Mouse (Mus musculus): ENCODE measurements around the gene Maf. TPM values are rescaled to one million over a fixed set of nuclear protein-coding genes. Genes with fewer than 3 reads are reported as not detected.

The Maf gene
- polyA plus RNA-seq (2015; fragmentation: Nextera tagmentation; extraction: Ambion mirVana) = 14.5 and 14.8 TPM in 2 replicates

DNA sequence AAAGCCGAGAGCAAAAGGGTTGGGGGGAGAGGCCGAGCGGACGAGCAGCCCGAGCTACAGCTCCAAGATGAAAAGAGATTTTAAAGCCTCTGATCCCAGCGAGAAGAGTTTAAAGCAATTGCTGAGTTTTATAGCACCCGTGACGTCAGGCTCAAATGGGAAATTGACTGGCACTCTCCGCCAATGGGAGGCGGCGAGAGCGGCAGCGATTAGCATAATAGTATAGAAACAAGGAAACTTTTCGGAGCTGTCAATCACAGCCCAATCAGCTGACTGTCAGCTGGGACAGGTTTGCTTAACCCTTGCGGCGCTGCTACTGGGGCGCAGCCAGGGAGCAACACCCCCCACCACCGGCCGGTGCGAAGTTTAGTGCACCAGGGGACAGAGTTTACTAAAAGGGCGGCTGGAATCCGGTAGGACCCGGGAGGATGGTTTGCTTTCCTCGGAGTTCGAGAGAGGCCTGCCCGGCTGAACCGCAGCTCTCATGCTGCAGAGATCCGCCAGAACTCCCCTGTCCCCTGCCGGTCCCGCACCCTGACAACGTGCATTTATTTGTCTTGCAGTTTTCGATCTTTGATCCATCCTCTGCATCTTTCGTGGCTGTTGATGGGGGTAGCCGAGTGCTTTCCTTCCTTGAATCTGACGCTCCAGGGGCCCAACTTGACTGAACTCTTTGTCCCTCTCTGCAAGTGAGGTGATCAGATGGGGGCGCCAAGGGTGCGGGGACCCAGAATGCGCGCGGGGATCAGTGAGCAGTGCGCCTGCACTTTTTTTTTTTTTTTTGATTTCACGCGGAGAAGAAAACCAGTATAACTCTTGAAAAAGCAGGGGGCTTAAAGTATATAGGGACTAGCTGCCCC, at the start of gene Maf:
TSS of gene Maf (minus strand) at position 64 of the 860 bp plus-strand sequence.
- no peaks in the 10 kb centered on the region for H3K9me3 ChIP-seq (replicated peaks; ENCODE audit: low read length)
- H3K27me3 ChIP-seq (ENCODE audit: insufficient read depth, low read length) = no peaks in the 10 kb centered on the region
- H3K36me3 ChIP-seq (ENCODE audit: insufficient read depth, low read length) = no peaks in the 10 kb centered on the region
- under 1% methylated on average over 43 of the region's 43 CpGs for WGBS
- peak within 1 kb of the TSS; percentile 92 for H3K27ac ChIP-seq
- H3K4me3 ChIP-seq (replicated peaks; ENCODE audit: low read depth, low read length) = peak within 1 kb of the TSS; percentile 77
- no peaks in the 10 kb centered on the region; the same call in 1 of the 2 replicates for H3K4me1 ChIP-seq (replicated peaks; ENCODE audit: insufficient read depth, low read length)
- peak within 1 kb of the TSS; percentile 78 for H3K9ac ChIP-seq (ENCODE audit: low read depth, low read length)
- ATAC-seq (replicated peaks; ENCODE audit: low FRiP score, low read depth) (peak; percentile 81), DNase-seq (ENCODE audit: low spot score) (peak; percentile 97)
- no peak for TF ChIP-seq CTCF (IDR thresholded peaks at IDR 0.05; ENCODE audit: low read depth)
- H3K4me2 ChIP-seq (ENCODE audit: low read length) = peak within 1 kb of the TSS; percentile 86

DNA sequence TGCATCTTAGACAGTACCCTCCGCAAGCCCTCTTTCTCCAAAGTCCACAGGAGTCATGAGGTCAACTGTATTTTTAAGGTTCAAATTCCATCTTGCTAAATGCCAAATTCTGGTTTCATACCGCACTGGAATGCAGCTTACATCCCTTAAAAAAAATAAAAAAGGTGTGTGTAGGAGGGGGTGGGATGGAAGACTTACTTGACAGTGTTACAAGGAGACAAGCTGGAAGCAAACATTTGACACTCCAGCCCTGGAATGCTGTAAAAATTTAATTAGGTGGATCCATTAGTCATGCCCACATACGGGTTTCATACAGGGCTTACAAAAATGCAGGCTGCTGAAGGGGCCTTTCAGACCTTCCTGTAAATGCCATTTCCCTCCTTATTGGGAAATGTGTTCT, 49.4 kb upstream of the Maf start:
- Histone ChIP-seq H3K4me1 (replicated peaks; ENCODE audit: insufficient read depth, low read length) (no peaks in the 10 kb centered on the region), H3K27me3 (ENCODE audit: insufficient read depth, low read length) (no peaks in the 10 kb centered on the region), H3K36me3 (ENCODE audit: insufficient read depth, low read length) (no peaks in the 10 kb centered on the region), H3K4me3 (replicated peaks; ENCODE audit: low read depth, low read length) (no peak overlapping the region), H3K9ac (ENCODE audit: low read depth, low read length) (no peak overlapping the region), H3K27ac (no peak overlapping the region), H3K9me3 (replicated peaks; ENCODE audit: low read length) (no peaks in the 10 kb centered on the region), H3K4me2 (ENCODE audit: low read length) (no peak overlapping the region)
- TF ChIP-seq CTCF (IDR thresholded peaks at IDR 0.05; ENCODE audit: low read depth) = no peak
- DNase-seq (ENCODE audit: low spot score) = peak; percentile 48
- no peak; the same call in 1 of the 2 replicates for ATAC-seq (replicated peaks; ENCODE audit: low FRiP score, low read depth)
- WGBS = 37% methylated on average over 3 of the region's 3 CpGs

GRCm38 (mm10) chr8:115756027-115756426, 48.4 kb upstream of the Maf start:
- no peak overlapping the region for H3K27ac ChIP-seq
- no peaks in the 10 kb centered on the region for H3K4me1 ChIP-seq (replicated peaks; ENCODE audit: insufficient read depth, low read length)
- H3K4me3 ChIP-seq (replicated peaks; ENCODE audit: low read depth, low read length) = no peak overlapping the region
- no peaks in the 10 kb centered on the region for H3K36me3 ChIP-seq (ENCODE audit: insufficient read depth, low read length)
- ATAC-seq (replicated peaks; ENCODE audit: low FRiP score, low read depth) (no peak), DNase-seq (ENCODE audit: low spot score) (no peak)
- H3K4me2 ChIP-seq (ENCODE audit: low read length) = no peak overlapping the region
- no peaks in the 10 kb centered on the region for H3K27me3 ChIP-seq (ENCODE audit: insufficient read depth, low read length)
- no peak for TF ChIP-seq CTCF (IDR thresholded peaks at IDR 0.05; ENCODE audit: low read depth)
- no peak overlapping the region for H3K9ac ChIP-seq (ENCODE audit: low read depth, low read length)
- no peaks in the 10 kb centered on the region for H3K9me3 ChIP-seq (replicated peaks; ENCODE audit: low read length)
- WGBS = 90% methylated on average over 2 of the region's 2 CpGs

GRCm38 (mm10) chr8:115754694-115755093, 47.1 kb upstream of the Maf start:
- H3K9me3 ChIP-seq (replicated peaks; ENCODE audit: low read length) = no peaks in the 10 kb centered on the region
- ATAC-seq (replicated peaks; ENCODE audit: low FRiP score, low read depth) (no peak), DNase-seq (ENCODE audit: low spot score) (peak; percentile 22)
- H3K4me1 ChIP-seq (replicated peaks; ENCODE audit: insufficient read depth, low read length) = no peaks in the 10 kb centered on the region
- no peaks in the 10 kb centered on the region for H3K36me3 ChIP-seq (ENCODE audit: insufficient read depth, low read length)
- WGBS = 58% methylated on average over 2 of the region's 2 CpGs
- no peak overlapping the region for H3K9ac ChIP-seq (ENCODE audit: low read depth, low read length)
- no peak overlapping the region for H3K27ac ChIP-seq
- no peaks in the 10 kb centered on the region for H3K27me3 ChIP-seq (ENCODE audit: insufficient read depth, low read length)
- H3K4me2 ChIP-seq (ENCODE audit: low read length) = no peak overlapping the region
- H3K4me3 ChIP-seq (replicated peaks; ENCODE audit: low read depth, low read length) = no peak overlapping the region
- no peak for TF ChIP-seq CTCF (IDR thresholded peaks at IDR 0.05; ENCODE audit: low read depth)

GRCm38 (mm10) chr8:115753801-115754200, 46.2 kb upstream of the Maf start:
- Histone ChIP-seq H3K9ac (ENCODE audit: low read depth, low read length) (no peak overlapping the region), H3K4me2 (ENCODE audit: low read length) (no peak overlapping the region), H3K36me3 (ENCODE audit: insufficient read depth, low read length) (no peaks in the 10 kb centered on the region), H3K27ac (no peak overlapping the region), H3K27me3 (ENCODE audit: insufficient read depth, low read length) (no peaks in the 10 kb centered on the region), H3K9me3 (replicated peaks; ENCODE audit: low read length) (no peaks in the 10 kb centered on the region), H3K4me1 (replicated peaks; ENCODE audit: insufficient read depth, low read length) (no peaks in the 10 kb centered on the region), H3K4me3 (replicated peaks; ENCODE audit: low read depth, low read length) (no peak overlapping the region)
- ATAC-seq (replicated peaks; ENCODE audit: low FRiP score, low read depth) (no peak), DNase-seq (ENCODE audit: low spot score) (no peak)
- no peak for TF ChIP-seq CTCF (IDR thresholded peaks at IDR 0.05; ENCODE audit: low read depth)
- WGBS = 66% methylated on average over 8 of the region's 8 CpGs

DNA sequence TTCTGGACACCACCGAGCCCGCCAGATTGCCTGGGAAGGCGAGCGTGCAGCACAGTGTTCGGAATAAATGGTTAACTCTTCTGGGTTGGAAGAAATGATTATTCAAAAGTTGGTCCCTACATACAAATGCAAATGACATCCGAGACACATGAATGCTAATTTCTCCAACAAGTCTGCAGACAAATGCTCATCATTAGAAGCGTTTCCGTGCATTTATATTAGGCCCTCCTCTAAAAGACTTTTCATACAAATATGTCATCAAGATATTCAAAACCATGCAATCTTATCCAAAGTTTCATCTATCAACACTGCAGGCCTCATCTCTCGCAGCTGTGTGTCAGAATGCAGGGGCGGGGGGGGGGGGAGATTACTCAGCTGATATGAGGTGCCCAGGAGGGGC, 39.8 kb upstream of the Maf start:
- ATAC-seq (replicated peaks; ENCODE audit: low FRiP score, low read depth) = no peak
- no peak for DNase-seq (ENCODE audit: low spot score)
- no peak for TF ChIP-seq CTCF (IDR thresholded peaks at IDR 0.05; ENCODE audit: low read depth)
- Histone ChIP-seq H3K4me3 (replicated peaks; ENCODE audit: low read depth, low read length) (no peak overlapping the region), H3K27ac (no peak overlapping the region), H3K9ac (ENCODE audit: low read depth, low read length) (no peak overlapping the region), H3K4me2 (ENCODE audit: low read length) (no peak overlapping the region), H3K27me3 (ENCODE audit: insufficient read depth, low read length) (no peaks in the 10 kb centered on the region), H3K36me3 (ENCODE audit: insufficient read depth, low read length) (no peaks in the 10 kb centered on the region), H3K4me1 (replicated peaks; ENCODE audit: insufficient read depth, low read length) (no peaks in the 10 kb centered on the region), H3K9me3 (replicated peaks; ENCODE audit: low read length) (no peaks in the 10 kb centered on the region)
- 86% methylated on average over 10 of the region's 10 CpGs for WGBS
